Mouse (Mus musculus): ENCODE measurements around the gene Rnf224.

DNA sequence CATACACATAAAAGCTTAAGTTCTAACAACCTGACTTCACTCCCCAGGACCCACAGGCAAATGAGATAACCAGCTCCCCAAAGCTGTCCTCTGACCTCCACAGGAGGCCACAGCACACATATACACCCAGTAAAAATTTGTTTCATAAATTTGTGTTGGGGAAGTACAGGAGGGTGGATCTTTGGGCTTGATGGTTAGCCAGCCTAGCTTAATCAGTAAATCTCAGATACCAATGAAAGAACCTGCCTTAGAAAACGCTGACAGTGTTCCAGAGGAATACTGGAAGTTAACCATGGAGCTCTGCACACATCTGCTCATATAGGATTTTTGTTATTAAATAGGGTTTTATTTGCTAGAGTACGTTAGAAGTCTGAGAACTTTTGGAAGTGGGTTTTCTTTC, 18.9 kb downstream of the Rnf224 start:
- TF ChIP-seq CTCF (IDR thresholded peaks at IDR 0.05) (no peak), EP300 (IDR thresholded peaks at IDR 0.05) (no peak)

Data from lung, postnatal 0 days (tissue).